Mouse (Mus musculus): ENCODE results near the gene Ank3. TPM values are rescaled to one million over a fixed set of nuclear protein-coding genes. Genes with fewer than 3 reads are reported as not detected.

The Ank3 gene
- polyA plus RNA-seq, 1 experiment from 2014 or later, result 24.7 TPM

DNA sequence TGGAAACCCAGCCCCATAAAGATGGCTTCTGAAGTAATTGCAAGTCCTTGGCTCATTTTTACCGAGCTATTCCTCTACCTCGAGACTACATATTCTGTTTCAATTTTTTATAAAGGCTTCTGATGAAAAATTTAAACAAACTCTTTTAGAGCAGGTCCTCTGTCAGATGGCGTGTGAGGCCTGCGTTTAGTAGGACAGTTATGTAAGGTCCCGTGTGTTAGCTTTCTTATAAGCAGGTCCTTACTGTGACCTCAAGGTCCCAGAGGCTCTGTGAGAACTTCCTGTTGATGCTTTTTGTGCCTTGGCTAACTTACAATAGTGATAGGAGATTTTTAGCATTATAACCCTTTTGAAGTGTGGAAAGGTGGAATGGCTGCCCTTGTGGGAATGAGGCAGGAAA, 332.8 kb downstream of the Ank3 start:
- WGBS, result 76% methylated on average over 5 of the region's 5 CpGs
- ATAC-seq (replicated peaks; ENCODE audit: low FRiP score, low TSS enrichment, low read depth), result no peak
- H3K9me3 ChIP-seq (ENCODE audit: control insufficient read depth, low read length), result no peaks in the 10 kb centered on the region
- H3K4me3 ChIP-seq (ENCODE audit: low read depth, low read length), result no peak overlapping the region
- H3K4me1 ChIP-seq (replicated peaks; ENCODE audit: control insufficient read depth, insufficient read depth, low read length), result peaks cover 5% of the 10 kb centered on the region; the same call in 1 of the 2 replicates
- no peak overlapping the region for H3K27ac ChIP-seq (ENCODE audit: low read depth)
- no peak overlapping the region for H3K9ac ChIP-seq (ENCODE audit: low read length)
- no peak overlapping the region for H3K4me2 ChIP-seq (ENCODE audit: low read length)
- no peaks in the 10 kb centered on the region for H3K27me3 ChIP-seq (replicated peaks; ENCODE audit: control insufficient read depth, insufficient read depth, low read length)
- no peaks in the 10 kb centered on the region for H3K36me3 ChIP-seq (ENCODE audit: control insufficient read depth, insufficient read depth, low read length)
- no peak for DNase-seq (ENCODE audit: low spot score)

DNA sequence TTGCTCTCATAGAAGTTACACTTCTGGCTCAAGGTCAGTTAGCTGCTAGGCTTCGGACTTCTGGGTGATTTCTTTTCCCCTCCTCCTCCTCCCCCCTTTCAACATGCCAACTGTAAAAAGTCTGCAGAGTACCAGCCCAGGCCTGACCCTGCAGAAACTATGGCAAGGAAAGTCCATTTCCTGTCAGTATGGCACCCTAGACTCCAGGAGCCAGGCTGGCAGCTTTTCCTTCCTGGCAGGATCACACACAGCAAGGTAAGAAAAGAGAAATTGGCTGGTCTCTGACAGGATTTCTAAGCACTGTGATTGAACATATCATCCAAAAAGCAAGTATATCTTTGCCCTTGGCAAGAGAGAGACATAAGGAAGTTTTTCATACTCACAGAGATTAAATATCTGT, 333.3 kb downstream of the Ank3 start:
- no peaks in the 10 kb centered on the region for H3K9me3 ChIP-seq (ENCODE audit: control insufficient read depth, low read length)
- ATAC-seq (replicated peaks; ENCODE audit: low FRiP score, low TSS enrichment, low read depth) (no peak), DNase-seq (ENCODE audit: low spot score) (no peak)
- H3K4me3 ChIP-seq (ENCODE audit: low read depth, low read length), result no peak overlapping the region
- H3K27ac ChIP-seq (ENCODE audit: low read depth), result no peak overlapping the region
- H3K4me2 ChIP-seq (ENCODE audit: low read length), result no peak overlapping the region
- no peaks in the 10 kb centered on the region for H3K27me3 ChIP-seq (replicated peaks; ENCODE audit: control insufficient read depth, insufficient read depth, low read length)
- no peaks in the 10 kb centered on the region for H3K36me3 ChIP-seq (ENCODE audit: control insufficient read depth, insufficient read depth, low read length)
- WGBS, result 87% methylated on average over 1 of the region's 1 CpGs
- peaks cover 5% of the 10 kb centered on the region; the same call in 1 of the 2 replicates for H3K4me1 ChIP-seq (replicated peaks; ENCODE audit: control insufficient read depth, insufficient read depth, low read length)
- H3K9ac ChIP-seq (ENCODE audit: low read length), result no peak overlapping the region

DNA sequence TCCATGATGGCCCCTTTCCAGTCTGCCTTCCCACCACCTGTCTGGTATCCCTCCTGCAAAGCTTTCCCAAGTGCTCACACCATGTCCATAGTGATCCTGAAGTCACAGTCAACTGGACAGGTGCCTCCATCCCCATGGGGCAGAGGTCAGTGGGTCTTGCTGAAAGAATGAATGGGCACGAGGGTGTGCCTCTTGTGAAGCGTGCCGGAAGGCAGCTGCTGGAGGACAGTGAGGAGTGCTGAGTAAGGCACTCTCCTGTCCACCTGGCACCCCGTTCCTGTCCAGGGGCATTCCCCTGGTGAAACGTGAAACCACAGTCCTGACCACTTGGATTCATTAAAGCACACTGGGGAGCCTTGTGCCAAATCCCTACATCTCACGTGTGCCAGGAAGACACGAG, 337.7 kb downstream of the Ank3 start:
- no peak overlapping the region for H3K4me3 ChIP-seq (ENCODE audit: low read depth, low read length)
- H3K9ac ChIP-seq (ENCODE audit: low read length), result no peak overlapping the region
- no peaks in the 10 kb centered on the region for H3K27me3 ChIP-seq (replicated peaks; ENCODE audit: control insufficient read depth, insufficient read depth, low read length)
- no peak overlapping the region for H3K4me2 ChIP-seq (ENCODE audit: low read length)
- DNase-seq (ENCODE audit: low spot score) (no peak), ATAC-seq (replicated peaks; ENCODE audit: low FRiP score, low TSS enrichment, low read depth) (no peak)
- no peak overlapping the region for H3K27ac ChIP-seq (ENCODE audit: low read depth)
- WGBS, result 75% methylated on average over 7 of the region's 7 CpGs
- peaks cover 4% of the 10 kb centered on the region; the same call in 1 of the 2 replicates for H3K4me1 ChIP-seq (replicated peaks; ENCODE audit: control insufficient read depth, insufficient read depth, low read length)
- no peaks in the 10 kb centered on the region for H3K36me3 ChIP-seq (ENCODE audit: control insufficient read depth, insufficient read depth, low read length)
- H3K9me3 ChIP-seq (ENCODE audit: control insufficient read depth, low read length), result no peaks in the 10 kb centered on the region

DNA sequence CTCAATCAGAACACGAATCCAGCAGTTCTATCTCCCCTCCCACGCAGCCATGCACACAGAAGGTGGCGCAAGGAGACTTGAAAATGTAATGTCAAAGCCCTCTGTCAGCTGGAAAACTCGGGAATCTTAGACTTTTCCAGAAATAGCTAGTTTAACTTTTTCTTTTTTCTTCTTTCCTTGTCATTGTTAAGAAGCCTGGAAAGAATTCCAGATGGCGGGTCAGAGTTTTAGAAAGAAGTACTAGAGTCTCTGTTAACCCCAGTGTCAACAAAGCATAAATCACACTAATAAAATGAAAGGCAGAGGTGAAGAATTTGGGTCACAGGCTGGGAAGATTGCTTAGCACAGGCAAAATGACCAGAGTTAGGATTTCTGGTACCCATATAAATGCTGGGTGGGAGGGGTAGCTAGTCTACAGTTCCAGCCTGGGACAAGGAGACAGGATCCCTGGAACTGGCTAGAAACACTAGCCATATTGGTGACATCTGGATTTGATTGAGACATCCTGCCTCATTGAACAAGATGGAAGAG, 340.2 kb downstream of the Ank3 start:
- H3K4me2 ChIP-seq (ENCODE audit: low read length), result no peak overlapping the region
- no peak for DNase-seq (ENCODE audit: low spot score)
- H3K27me3 ChIP-seq (replicated peaks; ENCODE audit: control insufficient read depth, insufficient read depth, low read length), result no peaks in the 10 kb centered on the region
- H3K36me3 ChIP-seq (ENCODE audit: control insufficient read depth, insufficient read depth, low read length), result no peaks in the 10 kb centered on the region
- no peak overlapping the region for H3K4me3 ChIP-seq (ENCODE audit: low read depth, low read length)
- 25% methylated on average over 5 of the region's 5 CpGs for WGBS
- H3K27ac ChIP-seq (ENCODE audit: low read depth), result no peak overlapping the region
- H3K4me1 ChIP-seq (replicated peaks; ENCODE audit: control insufficient read depth, insufficient read depth, low read length), result peaks cover 4% of the 10 kb centered on the region; the same call in 1 of the 2 replicates
- no peaks in the 10 kb centered on the region for H3K9me3 ChIP-seq (ENCODE audit: control insufficient read depth, low read length)
- H3K9ac ChIP-seq (ENCODE audit: low read length), result no peak overlapping the region
- ATAC-seq (replicated peaks; ENCODE audit: low FRiP score, low TSS enrichment, low read depth), result no peak

DNA sequence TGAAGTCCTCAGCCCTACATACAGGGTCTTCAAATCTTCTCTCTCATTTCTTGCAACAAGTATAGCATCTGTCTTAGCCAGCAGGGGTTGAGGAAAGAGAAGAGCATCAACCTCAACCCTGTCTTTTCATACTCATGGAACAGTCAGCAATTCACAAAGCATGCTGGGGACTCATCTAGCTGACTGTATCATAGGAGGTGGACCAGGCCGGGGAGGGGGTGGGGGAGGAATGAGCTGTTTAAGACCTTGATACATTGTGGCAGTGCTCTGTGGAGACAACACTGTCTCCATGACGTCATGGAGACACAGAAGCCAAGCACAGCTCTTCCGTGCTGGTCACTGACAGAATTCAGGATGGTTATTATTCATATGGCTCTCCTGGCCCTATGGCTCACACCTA, 344.0 kb downstream of the Ank3 start:
- no peaks in the 10 kb centered on the region for H3K9me3 ChIP-seq (ENCODE audit: control insufficient read depth, low read length)
- H3K27ac ChIP-seq (ENCODE audit: low read depth), result no peak overlapping the region
- no peak overlapping the region for H3K9ac ChIP-seq (ENCODE audit: low read length)
- H3K36me3 ChIP-seq (ENCODE audit: control insufficient read depth, insufficient read depth, low read length), result no peaks in the 10 kb centered on the region
- no peaks in the 10 kb centered on the region for H3K27me3 ChIP-seq (replicated peaks; ENCODE audit: control insufficient read depth, insufficient read depth, low read length)
- DNase-seq (ENCODE audit: low spot score) (no peak), ATAC-seq (replicated peaks; ENCODE audit: low FRiP score, low TSS enrichment, low read depth) (no peak)
- H3K4me2 ChIP-seq (ENCODE audit: low read length), result no peak overlapping the region
- peaks cover 11% of the 10 kb centered on the region; the same call in 1 of the 2 replicates for H3K4me1 ChIP-seq (replicated peaks; ENCODE audit: control insufficient read depth, insufficient read depth, low read length)
- WGBS, result 75% methylated on average over 3 of the region's 3 CpGs
- no peak overlapping the region for H3K4me3 ChIP-seq (ENCODE audit: low read depth, low read length)

DNA sequence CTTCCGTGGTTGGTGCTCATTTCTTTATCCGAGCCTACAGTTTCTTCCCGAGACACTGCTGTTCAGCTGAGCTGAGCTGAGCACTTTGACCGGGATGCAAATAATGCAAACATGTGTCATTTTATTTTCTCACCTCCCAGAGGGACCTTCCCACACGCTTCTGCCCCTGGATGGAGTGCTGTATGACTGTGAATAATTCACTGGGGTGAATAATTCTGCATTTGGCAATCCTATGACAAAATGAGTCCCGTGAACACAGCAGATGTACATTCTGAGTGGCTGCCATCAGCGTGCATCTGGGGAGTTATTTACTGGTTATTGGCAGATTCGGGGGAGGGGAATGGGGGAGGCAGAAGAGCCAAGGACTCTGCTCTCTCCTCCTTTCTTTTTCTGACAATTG, 345.6 kb downstream of the Ank3 start:
- DNase-seq (ENCODE audit: low spot score), result no peak
- Histone ChIP-seq H3K4me3 (ENCODE audit: low read depth, low read length) (no peak overlapping the region), H3K4me1 (replicated peaks; ENCODE audit: control insufficient read depth, insufficient read depth, low read length) (0 out of 2 replicates have a peak, but pooled peaks cover 8% of the 10 kb centered on the region), H3K27ac (ENCODE audit: low read depth) (no peak overlapping the region), H3K27me3 (replicated peaks; ENCODE audit: control insufficient read depth, insufficient read depth, low read length) (no peaks in the 10 kb centered on the region), H3K4me2 (ENCODE audit: low read length) (no peak overlapping the region), H3K9ac (ENCODE audit: low read length) (no peak overlapping the region), H3K9me3 (ENCODE audit: control insufficient read depth, low read length) (no peaks in the 10 kb centered on the region), H3K36me3 (ENCODE audit: control insufficient read depth, insufficient read depth, low read length) (no peaks in the 10 kb centered on the region)
- WGBS, result 57% methylated on average over 8 of the region's 8 CpGs
- no peak for ATAC-seq (replicated peaks; ENCODE audit: low FRiP score, low TSS enrichment, low read depth)

DNA sequence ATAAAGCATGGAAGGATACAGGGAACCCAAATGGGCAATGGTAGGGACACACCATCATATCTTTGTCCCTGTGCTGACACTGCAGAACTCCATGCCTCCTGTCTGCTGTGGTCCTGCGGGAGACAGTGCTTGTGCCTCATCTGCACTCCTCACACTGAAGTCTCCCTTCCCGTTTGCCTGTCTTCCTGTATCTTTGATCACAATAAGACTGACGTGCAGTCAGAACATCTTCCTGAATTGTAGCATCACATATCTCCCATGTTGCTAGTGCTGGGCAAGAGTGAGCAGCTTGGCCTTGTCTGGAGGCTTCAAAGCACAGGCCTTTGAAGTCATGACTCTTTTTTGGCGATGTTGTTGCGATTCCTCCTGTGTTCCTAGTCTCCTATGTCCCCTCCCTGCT, 346.3 kb downstream of the Ank3 start:
- DNase-seq (ENCODE audit: low spot score), result no peak
- no peak overlapping the region for H3K27ac ChIP-seq (ENCODE audit: low read depth)
- H3K36me3 ChIP-seq (ENCODE audit: control insufficient read depth, insufficient read depth, low read length), result no peaks in the 10 kb centered on the region
- H3K4me1 ChIP-seq (replicated peaks; ENCODE audit: control insufficient read depth, insufficient read depth, low read length), result 0 out of 2 replicates have a peak, but pooled peaks cover 8% of the 10 kb centered on the region
- H3K27me3 ChIP-seq (replicated peaks; ENCODE audit: control insufficient read depth, insufficient read depth, low read length), result no peaks in the 10 kb centered on the region
- H3K4me2 ChIP-seq (ENCODE audit: low read length), result no peak overlapping the region
- H3K9me3 ChIP-seq (ENCODE audit: control insufficient read depth, low read length), result no peaks in the 10 kb centered on the region
- no peak overlapping the region for H3K9ac ChIP-seq (ENCODE audit: low read length)
- no peak overlapping the region for H3K4me3 ChIP-seq (ENCODE audit: low read depth, low read length)
- 77% methylated on average over 5 of the region's 5 CpGs for WGBS
- ATAC-seq (replicated peaks; ENCODE audit: low FRiP score, low TSS enrichment, low read depth), result no peak

DNA sequence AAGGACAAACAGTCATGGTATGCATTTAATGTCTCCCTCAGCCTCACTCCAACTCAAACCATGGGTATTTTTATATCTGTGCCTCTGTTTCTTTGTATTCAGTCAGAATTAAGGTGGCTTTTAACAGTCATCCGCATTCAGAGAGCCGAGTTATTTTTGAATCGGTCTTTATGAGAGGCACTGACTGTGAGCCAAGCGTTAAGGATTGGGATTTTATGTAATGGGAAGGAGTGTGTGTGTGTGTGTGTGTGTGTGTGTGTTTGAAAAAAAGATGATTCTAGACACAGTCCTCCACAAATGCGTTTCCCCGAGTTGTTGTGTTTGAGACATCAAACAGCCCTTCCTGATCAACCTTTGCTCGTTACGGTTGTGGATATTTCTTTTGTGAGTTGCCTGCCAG, 347.7 kb downstream of the Ank3 start:
- H3K4me1 ChIP-seq (replicated peaks; ENCODE audit: control insufficient read depth, insufficient read depth, low read length), result peaks cover 8% of the 10 kb centered on the region; the same call in 1 of the 2 replicates
- no peak overlapping the region for H3K27ac ChIP-seq (ENCODE audit: low read depth)
- no peak overlapping the region for H3K4me3 ChIP-seq (ENCODE audit: low read depth, low read length)
- DNase-seq (ENCODE audit: low spot score) (no peak), ATAC-seq (replicated peaks; ENCODE audit: low FRiP score, low TSS enrichment, low read depth) (no peak)
- H3K27me3 ChIP-seq (replicated peaks; ENCODE audit: control insufficient read depth, insufficient read depth, low read length), result no peaks in the 10 kb centered on the region
- no peak overlapping the region for H3K9ac ChIP-seq (ENCODE audit: low read length)
- 78% methylated on average over 8 of the region's 8 CpGs for WGBS
- no peaks in the 10 kb centered on the region for H3K36me3 ChIP-seq (ENCODE audit: control insufficient read depth, insufficient read depth, low read length)
- no peaks in the 10 kb centered on the region for H3K9me3 ChIP-seq (ENCODE audit: control insufficient read depth, low read length)
- H3K4me2 ChIP-seq (ENCODE audit: low read length), result no peak overlapping the region

DNA sequence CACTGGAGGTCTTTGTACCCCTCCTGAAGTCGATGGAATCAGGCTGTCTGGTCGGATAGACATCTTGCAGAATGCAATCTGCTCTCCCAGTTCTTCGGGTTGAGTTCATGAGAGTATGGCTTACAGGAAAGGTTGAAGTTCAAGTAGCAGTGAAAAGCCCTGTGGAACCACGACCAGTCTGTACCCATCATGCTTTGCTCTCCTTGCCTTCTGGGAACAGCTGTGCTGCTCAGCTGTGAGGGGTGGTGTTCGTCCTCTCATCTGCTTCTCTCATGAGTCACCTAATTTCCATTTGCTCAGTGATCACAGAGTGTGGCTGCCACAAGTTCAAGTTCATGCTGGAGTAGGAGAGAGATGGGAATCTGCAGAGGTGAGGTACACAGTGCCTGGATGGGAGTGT, 348.2 kb downstream of the Ank3 start:
- no peak overlapping the region for H3K27ac ChIP-seq (ENCODE audit: low read depth)
- peaks cover 8% of the 10 kb centered on the region; the same call in 1 of the 2 replicates for H3K4me1 ChIP-seq (replicated peaks; ENCODE audit: control insufficient read depth, insufficient read depth, low read length)
- WGBS, result 45% methylated on average over 5 of the region's 5 CpGs
- DNase-seq (ENCODE audit: low spot score), result no peak
- no peak overlapping the region for H3K4me2 ChIP-seq (ENCODE audit: low read length)
- no peaks in the 10 kb centered on the region for H3K27me3 ChIP-seq (replicated peaks; ENCODE audit: control insufficient read depth, insufficient read depth, low read length)
- no peaks in the 10 kb centered on the region for H3K36me3 ChIP-seq (ENCODE audit: control insufficient read depth, insufficient read depth, low read length)
- no peak overlapping the region for H3K4me3 ChIP-seq (ENCODE audit: low read depth, low read length)
- H3K9me3 ChIP-seq (ENCODE audit: control insufficient read depth, low read length), result no peaks in the 10 kb centered on the region
- H3K9ac ChIP-seq (ENCODE audit: low read length), result no peak overlapping the region
- ATAC-seq (replicated peaks; ENCODE audit: low FRiP score, low TSS enrichment, low read depth), result no peak

All from intestine, embryonic 14.5 days (tissue).